Mouse (Mus musculus) lung, postnatal 10 days (tissue): ENCODE measurements around the gene Os9.
"Not testable (repeated sequence)": the region's sequence is repeated elsewhere in the genome, so short reads cannot be mapped to it uniquely, and the experiment has no call there.

ENCODE experiments used
- DNase-seq: peaks from one replicate; pipeline ENCODE4 v3.0.0; 2021

Os9 gene

DNA sequence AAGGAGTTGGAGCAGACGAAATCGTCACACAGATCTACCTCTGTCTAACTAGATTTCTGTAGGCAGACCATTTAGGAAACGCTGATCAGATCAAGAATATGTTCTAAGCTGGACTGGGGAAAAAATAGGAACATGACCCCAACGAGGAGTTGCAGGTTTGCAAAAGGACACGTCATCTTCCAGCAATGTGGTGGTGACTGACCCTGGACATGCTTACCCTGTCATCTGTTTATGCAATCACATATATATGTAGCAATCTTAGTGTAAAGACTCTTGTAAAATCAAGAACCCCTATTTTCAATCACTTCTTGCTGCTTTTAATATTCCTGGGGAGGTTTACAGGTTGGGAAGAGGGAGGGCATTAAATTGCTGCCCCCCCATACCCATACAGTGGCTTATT lies 58.4 kb downstream of the Os9 start:
- DNase-seq, result no peak

DNA sequence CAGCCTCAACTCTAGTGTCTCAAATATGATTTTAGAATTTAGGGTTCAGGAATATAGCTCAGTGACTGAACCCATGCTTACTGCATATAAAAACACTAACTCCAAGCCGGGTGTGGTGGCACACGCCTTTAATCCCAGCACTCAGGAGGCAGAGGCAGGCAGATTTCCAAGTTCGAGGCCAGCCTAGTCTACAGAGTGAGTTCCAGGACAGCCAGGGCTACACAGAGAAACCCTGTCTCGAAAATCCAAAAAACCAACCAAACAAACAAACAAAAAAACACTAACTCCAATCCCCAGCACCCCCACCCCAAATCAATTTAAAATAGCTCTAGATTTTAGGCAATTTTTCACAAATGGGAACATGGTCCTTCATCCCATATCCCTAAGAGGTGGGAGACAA lies 58.8 kb downstream of the Os9 start:
- DNase-seq, result not testable (repeated sequence)

DNA sequence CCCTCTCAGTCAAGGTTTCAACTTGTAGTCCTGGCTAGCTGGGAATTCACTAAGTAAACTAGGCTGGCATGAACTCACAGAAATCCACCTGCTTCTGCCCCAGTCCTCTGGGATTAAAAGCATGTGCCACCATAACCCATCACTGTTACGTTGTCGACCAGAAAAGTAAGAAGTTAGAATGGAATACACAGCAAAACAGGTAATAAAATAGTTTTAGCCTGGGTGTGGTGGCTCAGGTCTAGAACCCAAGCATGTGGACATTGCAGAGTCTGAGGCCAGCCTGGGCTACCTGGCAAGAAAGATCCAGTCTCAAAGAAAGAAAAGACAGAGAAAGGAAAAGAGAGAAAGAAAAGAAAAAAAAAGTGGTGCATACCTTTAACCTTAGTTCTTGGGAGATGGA lies 59.4 kb downstream of the Os9 start:
- no peak for DNase-seq

DNA sequence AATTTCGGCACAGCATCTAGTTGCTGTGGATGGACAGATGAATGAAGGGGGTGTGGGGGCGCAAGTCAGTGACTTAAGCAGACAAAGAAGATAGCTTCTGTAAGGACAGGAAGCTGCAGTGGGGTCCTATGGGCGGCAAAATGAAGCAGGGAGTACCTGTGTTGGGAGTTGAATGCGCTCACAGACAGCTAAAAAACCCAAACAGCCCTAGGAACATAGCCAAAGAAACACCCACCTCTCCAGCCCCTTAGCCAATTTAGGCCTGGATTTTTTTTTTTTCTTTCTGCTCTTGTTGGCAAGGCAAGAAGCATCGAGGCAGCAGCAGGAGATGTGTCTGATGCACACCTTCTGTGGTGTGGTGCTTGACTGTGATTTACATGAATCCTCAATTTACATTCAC lies 59.8 kb downstream of the Os9 start:
- no peak for DNase-seq

DNA sequence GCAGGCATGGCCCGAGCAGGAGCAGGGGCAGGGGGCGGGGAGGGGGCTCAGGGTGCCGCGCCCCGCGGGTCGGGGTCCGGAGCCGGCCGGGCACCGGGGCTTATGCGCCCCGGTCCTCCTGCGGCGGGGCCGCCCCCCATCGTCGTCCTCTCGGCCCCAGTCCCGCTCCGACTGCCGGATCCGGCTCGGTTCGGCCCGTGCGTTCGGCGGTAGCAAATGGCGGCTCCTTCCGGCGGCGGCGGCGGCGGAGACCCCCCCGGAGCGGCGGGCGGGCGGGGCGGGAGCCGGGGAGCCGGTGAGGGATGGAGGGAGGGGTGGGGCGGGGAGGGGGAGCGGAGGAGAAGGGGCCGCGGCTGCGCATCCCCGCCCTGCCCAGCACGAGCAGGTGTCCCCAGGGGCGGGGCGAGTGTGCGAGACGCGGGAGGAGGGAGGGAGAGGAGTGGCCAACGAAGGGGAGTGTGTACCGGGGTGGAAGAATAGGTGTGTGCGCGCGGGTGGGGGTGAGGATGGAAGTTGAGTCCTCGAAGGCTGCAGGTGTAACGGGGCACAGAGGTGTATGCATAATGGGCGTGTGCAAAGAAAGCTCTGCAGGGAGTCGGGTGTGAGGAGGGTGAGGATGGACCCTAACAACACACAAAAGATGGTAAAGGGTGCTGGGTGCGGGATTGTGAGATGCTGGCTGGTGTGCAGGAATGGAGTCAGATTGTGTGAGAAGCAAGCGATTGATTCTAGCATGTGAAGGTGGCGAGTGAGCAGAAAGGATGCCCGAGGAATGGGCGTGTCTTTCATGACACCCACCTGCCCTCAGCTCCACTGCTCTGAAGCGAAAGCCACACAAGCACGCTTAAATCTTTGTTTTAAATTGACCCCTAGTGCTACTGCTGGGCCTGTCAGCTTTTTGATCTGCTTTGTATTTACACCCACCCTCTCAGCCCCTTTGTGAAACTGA lies 60.7 kb downstream of the Os9 start, which contains the start of gene March9:
Gene March9, minus strand, starts transcription at position 217 of the 949 bp plus-strand sequence.
- peak; percentile 80 for DNase-seq

DNA sequence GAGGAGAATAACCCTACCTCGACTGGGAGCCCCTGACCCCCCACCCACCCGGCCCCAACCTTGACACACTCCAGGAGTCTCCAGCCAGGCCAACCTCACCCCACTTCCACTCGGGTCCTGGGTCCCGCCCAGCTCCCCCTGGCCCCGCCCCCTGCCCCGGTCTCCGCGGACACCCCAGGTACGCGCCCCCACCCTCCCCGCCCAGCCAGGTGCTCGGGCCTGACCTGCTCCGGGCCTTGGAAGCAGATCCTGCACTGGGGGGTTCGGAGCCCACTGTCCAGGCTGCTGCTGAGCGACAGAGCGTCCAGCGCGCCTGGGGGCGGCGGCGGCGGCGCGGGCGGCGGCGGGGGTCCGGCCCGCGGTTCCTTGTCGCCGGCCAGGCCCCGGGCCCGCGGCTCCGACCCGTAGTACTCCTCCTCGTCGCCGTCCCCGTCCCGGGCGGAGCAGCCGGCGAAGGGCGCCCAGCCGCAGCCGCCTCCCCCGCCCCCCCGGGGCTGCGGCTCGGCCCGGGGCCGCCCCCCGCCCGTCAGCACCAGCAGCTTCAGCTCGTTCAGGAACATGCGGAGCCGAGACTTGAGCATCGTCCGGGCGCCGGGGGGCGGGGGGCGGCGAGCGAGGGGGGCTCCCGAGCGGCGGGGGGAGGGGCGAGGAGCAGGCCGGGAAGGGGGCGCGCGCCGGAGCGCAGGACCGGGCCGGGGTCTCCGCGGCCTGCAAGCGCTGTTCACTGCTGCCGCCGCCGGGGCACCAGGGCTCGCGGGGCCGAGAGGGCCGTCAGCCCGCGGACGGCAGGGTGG lies 61.6 kb downstream of the Os9 start:
- DNase-seq, result no peak

DNA sequence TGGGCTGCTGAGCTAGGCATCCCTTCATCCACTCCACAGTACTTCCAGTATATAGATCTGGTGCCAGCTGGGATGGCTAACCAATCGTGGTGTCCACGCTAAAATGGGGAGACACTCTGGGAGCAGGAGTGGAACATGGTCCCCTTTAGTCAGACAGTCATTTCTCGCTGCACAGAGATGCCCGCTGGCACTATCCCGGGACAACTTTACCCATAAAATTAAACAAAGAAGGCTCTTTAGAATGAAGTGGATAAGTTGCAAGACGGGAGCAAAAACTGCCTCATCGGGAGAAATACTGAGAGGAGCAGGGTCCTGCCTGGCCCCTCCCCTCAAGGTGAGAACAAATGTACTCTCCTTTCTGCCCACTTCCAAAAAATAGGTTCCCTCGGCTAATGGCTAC lies 62.2 kb downstream of the Os9 start:
- DNase-seq, result no peak

DNA sequence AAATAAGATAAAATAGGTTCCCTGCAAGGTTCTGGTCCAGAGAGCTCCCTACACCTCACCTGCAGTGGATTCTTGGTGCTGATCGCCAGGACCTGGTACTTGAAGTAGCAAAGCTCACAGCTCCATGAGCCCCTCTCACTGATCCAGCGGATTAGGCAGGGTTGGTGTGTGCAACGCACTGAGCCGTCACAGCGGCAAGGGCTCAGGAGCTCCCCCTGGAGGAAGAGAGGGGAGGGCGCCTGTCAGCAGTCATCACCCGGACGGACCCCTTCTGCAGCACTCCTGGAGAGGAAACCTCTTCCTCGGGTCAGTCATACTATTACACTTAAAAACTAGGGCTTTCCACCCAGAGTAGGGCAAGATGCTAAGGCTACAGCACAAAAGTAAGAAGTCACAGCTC lies 62.8 kb downstream of the Os9 start:
- peak; percentile 87 for DNase-seq

DNA sequence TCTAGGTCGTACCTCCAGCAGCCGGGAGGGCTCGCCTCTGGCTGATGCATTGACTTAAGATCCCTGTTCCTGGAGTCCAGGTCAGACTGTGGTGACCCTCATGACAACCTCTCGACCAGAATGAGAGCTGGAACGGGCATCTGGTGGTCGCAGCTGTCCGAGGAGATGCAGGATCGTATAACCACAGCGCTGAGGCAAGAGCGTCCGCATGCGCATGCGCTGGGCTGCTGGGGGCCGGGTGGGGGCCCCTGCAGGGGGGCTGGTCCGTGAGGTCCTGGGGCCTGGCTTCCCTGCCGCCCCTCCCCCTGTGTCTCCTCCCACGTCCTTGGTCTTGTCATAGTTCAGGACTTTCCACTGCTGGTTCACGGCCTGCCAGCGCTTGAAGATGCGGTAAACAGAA lies 64.4 kb downstream of the Os9 start:
- no peak for DNase-seq

DNA sequence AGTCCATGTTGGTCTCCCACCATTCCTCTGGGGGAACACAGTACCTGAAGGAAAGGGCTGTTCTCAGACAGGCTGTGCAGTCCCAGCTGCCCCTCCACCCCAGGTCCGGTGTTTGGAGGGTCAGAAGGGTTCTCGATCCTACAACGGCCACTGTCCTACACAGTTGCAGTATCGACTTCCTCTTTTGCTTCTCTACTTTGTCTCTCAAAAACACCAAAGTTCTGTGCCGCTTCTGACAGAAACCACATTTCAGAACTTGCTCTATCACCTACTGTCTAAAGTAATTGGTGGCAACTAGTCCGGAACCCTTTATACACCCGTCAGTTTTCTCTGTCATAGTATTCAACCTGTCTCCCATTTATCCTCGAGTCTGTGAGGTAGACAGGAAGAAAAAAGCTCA lies 65.5 kb downstream of the Os9 start:
- no peak for DNase-seq

DNA sequence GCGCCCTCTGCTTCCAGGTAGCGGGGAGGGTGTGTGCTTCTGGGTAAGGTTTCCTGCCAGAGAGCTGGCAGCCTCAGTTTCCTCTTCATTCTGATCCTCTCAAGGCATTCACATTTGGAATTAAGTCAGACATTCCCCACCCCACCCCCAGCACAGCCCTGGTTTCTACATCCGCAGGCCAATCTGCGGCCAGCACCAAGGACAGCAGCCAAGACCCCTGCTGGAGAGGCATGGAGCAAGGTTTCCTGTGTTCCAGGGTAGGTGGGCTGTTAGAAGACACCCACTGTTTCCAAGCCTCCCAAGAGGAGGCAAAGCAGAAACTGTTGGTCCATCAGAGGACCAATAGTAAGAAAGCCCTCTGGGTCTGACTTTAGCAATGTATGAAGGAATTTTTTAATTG lies 66.3 kb downstream of the Os9 start:
- DNase-seq, result no peak

DNA sequence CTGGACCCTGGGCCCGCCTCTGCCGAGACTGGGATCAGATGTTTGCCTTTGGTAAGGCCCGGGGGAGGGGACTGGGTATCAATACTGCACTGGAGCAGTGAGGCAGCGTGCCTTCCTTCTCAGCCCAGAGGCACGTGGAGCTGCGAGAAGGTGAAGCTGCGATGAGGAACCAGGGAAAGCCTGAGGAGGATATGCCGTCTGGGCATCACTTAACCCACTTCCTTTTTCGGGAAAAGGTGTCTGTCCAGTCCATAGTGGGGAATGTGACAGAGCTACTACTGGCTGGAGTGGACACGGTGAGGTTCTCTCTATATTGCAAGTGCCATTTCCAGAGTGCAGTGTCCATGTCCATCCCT lies 70.8 kb downstream of the Os9 start:
- no peak for DNase-seq

DNA sequence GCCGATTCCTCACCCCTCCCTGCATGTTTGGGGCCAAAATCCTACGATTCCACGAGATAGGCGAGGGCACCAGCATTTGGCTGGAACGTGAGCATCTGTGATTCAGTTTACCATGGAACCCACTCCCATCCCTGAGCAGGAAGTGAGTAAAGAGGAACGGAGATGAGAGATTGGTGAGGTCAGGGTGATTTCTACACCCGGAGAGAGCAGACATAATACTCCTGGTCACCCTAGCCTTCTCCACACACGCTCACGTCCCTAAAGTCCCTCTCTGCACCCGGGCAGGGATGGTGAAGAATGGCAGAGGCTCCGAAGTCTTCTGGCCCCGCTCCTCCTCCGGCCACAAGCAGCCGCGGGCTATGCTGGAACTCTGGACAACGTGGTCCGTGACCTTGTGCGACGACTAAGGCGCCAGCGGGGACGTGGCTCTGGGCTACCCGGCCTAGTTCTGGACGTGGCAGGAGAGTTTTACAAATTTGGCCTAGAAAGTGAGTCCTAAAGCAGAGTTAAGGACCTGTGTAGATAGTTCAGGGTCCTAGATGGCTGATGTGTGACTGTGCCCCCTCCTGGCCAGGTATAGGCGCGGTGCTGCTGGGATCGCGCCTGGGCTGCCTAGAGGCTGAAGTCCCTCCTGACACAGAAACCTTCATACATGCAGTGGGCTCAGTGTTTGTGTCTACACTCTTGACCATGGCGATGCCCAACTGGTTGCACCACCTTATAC lies 71.4 kb downstream of the Os9 start:
- DNase-seq, result no peak

DNA sequence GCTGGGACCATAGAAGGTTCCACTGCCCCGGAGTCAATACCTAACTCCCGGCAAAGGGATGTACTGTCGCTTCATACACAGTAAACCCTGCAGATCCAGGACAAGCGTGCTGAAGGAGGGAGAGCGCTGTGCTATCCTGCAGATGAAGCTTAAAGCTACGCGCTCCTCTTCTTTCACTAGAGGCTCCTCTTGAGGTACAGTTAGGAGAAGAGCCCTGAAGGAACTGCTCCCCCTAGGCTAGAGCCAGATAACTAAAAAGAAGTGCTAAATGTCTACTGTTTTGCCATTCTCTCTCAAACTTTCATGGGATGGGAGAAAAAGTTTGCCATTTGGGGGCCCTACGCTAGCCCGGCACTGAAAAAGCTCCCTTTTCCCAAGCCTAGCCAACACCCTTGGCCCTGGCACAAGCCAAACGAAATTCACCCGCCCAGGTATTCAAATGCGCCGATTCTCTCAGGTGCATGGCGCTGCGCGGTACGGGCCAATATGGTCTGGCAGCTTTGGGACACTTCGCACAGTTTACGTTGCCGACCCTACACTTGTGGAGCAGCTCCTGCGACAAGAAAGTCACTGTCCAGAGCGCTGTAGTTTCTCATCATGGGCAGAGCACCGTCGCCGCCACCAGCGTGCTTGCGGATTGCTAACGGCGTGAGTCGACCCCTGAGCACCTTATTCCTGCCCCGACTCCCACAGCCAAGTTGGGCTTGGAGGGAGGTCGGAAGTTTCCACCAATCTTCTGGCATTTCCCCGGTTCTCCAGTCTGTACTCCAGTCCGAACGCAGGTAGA lies 72.1 kb downstream of the Os9 start:
- DNase-seq, result no peak

DNA sequence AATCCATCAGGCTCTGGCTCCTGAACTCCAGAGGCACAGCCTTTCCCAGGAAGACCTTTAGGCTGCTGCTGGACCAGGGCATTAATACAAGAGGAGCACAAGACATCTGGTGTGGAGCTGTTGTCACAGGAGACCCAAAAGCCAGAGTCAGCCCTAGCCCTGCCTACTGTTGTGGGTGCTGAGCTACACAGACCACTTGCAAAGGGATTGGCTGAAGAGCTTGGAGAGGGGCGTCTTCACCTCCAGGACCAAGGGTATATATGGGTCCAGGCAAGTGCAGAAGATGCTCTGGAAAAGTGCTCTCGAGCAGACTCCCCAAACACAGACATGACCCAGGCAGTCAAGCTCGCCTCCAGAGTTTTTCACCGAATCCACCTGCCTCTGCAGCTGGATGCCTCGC lies 73.0 kb downstream of the Os9 start, which contains the start of gene Cyp27b1:
Gene Cyp27b1, plus strand, starts transcription at position 297 of the 400 bp plus-strand sequence.
- DNase-seq, result no peak
